Mouse (Mus musculus) limb, embryonic 15.5 days (tissue): ENCODE measurements around the gene Smap1. TPM values are rescaled to one million over a fixed set of nuclear protein-coding genes. Genes with fewer than 3 reads are reported as not detected.

Source experiments
- ATAC-seq: fragments of 200-750 bp; cut with Nextera tagmentation; 2 replicates; pipeline ENCODE4 v1.8.0; 2017; ENCODE audit warnings: low read depth, moderate TSS enrichment; ENCODE audit not compliant: insufficient number of reproducible peaks, low FRiP score, low TSS enrichment
- H3K27ac ChIP-seq: fragments of 300-500 bp; sonication (generic); 2 replicates; pipeline ENCODE4 v1.5.1; 2015; ENCODE audit warnings: moderate library complexity, mild to moderate bottlenecking, inconsistent platforms
- H3K27me3 ChIP-seq: fragments of 300-500 bp; sonication (generic); 2 replicates; pipeline ENCODE4 v1.6.1; 2015; ENCODE audit warnings: inconsistent platforms
- H3K36me3 ChIP-seq: fragments of 300-500 bp; sonication (generic); 2 replicates; pipeline ENCODE4 v1.6.1; 2015; ENCODE audit warnings: inconsistent platforms
- H3K4me1 ChIP-seq: fragments of 300-500 bp; sonication (generic); 2 replicates; pipeline ENCODE4 v1.6.1; 2015; ENCODE audit warnings: inconsistent platforms
- H3K4me2 ChIP-seq: fragments of 300-500 bp; sonication (generic); 2 replicates; pipeline ENCODE4 v1.6.1; 2015; ENCODE audit warnings: mild to moderate bottlenecking, inconsistent platforms
- H3K4me3 ChIP-seq: fragments of 300-500 bp; sonication (generic); 2 replicates; pipeline ENCODE4 v1.5.1; 2015; ENCODE audit warnings: mild to moderate bottlenecking, inconsistent platforms
- H3K9ac ChIP-seq: fragments of 300-500 bp; sonication (generic); 2 replicates; pipeline ENCODE4 v1.6.1; 2015; ENCODE audit warnings: inconsistent platforms
- H3K9me3 ChIP-seq: fragments of 300-500 bp; sonication (generic); 2 replicates; pipeline ENCODE4 v1.6.1; 2016; ENCODE audit warnings: inconsistent platforms
- WGBS: fragments of 180-500 bp; shearing (Covaris S2); methylation state at CpG from one replicate; pipeline ENCODE4 v1.1.7; 2015; 5-methylcytosine and 5-hydroxymethylcytosine counted together
- polyA plus RNA-seq: library from polyadenylated mRNA; unstranded; fragments of >200 nt; fragmentation: Nextera tagmentation; extraction: Ambion mirVana; gene quantifications from 2 replicates; pipeline ENCODE4 v1.2.1, GENCODE M21; 2015

Smap1 gene
- polyA plus RNA-seq, 1 experiment from 2014 or later: 50.1 TPM

GRCm38 (mm10) chr1:23865566-23865965, 56.6 kb downstream of the Smap1 start:
- H3K4me3 ChIP-seq: no peak overlapping the region
- 92% methylated on average over 7 of the region's 7 CpGs for WGBS
- H3K9ac ChIP-seq: no peak overlapping the region
- H3K4me2 ChIP-seq: no peak overlapping the region
- H3K27ac ChIP-seq: no peak overlapping the region
- no peaks in the 10 kb centered on the region for H3K9me3 ChIP-seq
- no peaks in the 10 kb centered on the region for H3K27me3 ChIP-seq
- no peaks in the 10 kb centered on the region for H3K4me1 ChIP-seq
- ATAC-seq: no peak
- H3K36me3 ChIP-seq: peaks cover 8% of the 10 kb centered on the region

- Histone ChIP-seq H3K27ac (no peak overlapping the region), H3K4me3 (no peak overlapping the region), H3K4me2 (no peak overlapping the region), H3K4me1 (no peaks in the 10 kb centered on the region), H3K9me3 (no peaks in the 10 kb centered on the region), H3K9ac (no peak overlapping the region), H3K27me3 (no peaks in the 10 kb centered on the region), H3K36me3 (peaks cover 28% of the 10 kb centered on the region)
- no peak for ATAC-seq
- WGBS: 83% methylated on average over 2 of the region's 2 CpGs
Observed at GRCm38 (mm10) chr1:23860944-23861343, 61.2 kb downstream of the Smap1 start.

GRCm38 (mm10) chr1:23855623-23856022, 66.5 kb downstream of the Smap1 start:
- Histone ChIP-seq H3K27me3 (no peaks in the 10 kb centered on the region), H3K4me1 (no peaks in the 10 kb centered on the region), H3K4me2 (no peak overlapping the region), H3K36me3 (peaks cover 42% of the 10 kb centered on the region), H3K9ac (no peak overlapping the region), H3K4me3 (no peak overlapping the region), H3K27ac (no peak overlapping the region), H3K9me3 (no peaks in the 10 kb centered on the region)
- 68% methylated on average over 3 of the region's 3 CpGs for WGBS
- no peak for ATAC-seq

- 68% methylated on average over 10 of the region's 10 CpGs for WGBS
- no peaks in the 10 kb centered on the region for H3K27me3 ChIP-seq
- no peak overlapping the region for H3K27ac ChIP-seq
- H3K36me3 ChIP-seq: peaks cover 58% of the 10 kb centered on the region
- no peaks in the 10 kb centered on the region for H3K9me3 ChIP-seq
- H3K4me3 ChIP-seq: no peak overlapping the region
- no peak for ATAC-seq
- no peak overlapping the region for H3K9ac ChIP-seq
- H3K4me2 ChIP-seq: no peak overlapping the region
- H3K4me1 ChIP-seq: no peaks in the 10 kb centered on the region
Observed at GRCm38 (mm10) chr1:23846044-23846680, 76.0 kb downstream of the Smap1 start.

- H3K27ac ChIP-seq: no peak overlapping the region
- no peak overlapping the region for H3K4me2 ChIP-seq
- 95% methylated on average over 10 of the region's 10 CpGs for WGBS
- no peaks in the 10 kb centered on the region for H3K4me1 ChIP-seq
- H3K9me3 ChIP-seq: no peaks in the 10 kb centered on the region
- no peaks in the 10 kb centered on the region for H3K27me3 ChIP-seq
- no peak overlapping the region for H3K9ac ChIP-seq
- H3K4me3 ChIP-seq: no peak overlapping the region
- H3K36me3 ChIP-seq: peaks cover 51% of the 10 kb centered on the region
- ATAC-seq: no peak
Observed at GRCm38 (mm10) chr1:23845007-23845406, 77.1 kb downstream of the Smap1 start.

- Histone ChIP-seq H3K27me3 (no peaks in the 10 kb centered on the region), H3K36me3 (peaks cover 47% of the 10 kb centered on the region), H3K27ac (no peak overlapping the region), H3K9ac (no peak overlapping the region), H3K4me2 (no peak overlapping the region), H3K4me3 (no peak overlapping the region), H3K9me3 (no peaks in the 10 kb centered on the region), H3K4me1 (no peaks in the 10 kb centered on the region)
- WGBS: 86% methylated on average over 7 of the region's 7 CpGs
- ATAC-seq: no peak
Observed at GRCm38 (mm10) chr1:23843790-23844189, 78.3 kb downstream of the Smap1 start.

GRCm38 (mm10) chr1:23842629-23843028, 79.5 kb downstream of the Smap1 start:
- H3K36me3 ChIP-seq: peaks cover 39% of the 10 kb centered on the region
- no peaks in the 10 kb centered on the region for H3K4me1 ChIP-seq
- H3K9me3 ChIP-seq: no peaks in the 10 kb centered on the region
- ATAC-seq: no peak
- 59% methylated on average over 3 of the region's 3 CpGs for WGBS
- no peak overlapping the region for H3K4me3 ChIP-seq
- H3K4me2 ChIP-seq: no peak overlapping the region
- H3K27ac ChIP-seq: no peak overlapping the region
- H3K27me3 ChIP-seq: no peaks in the 10 kb centered on the region
- H3K9ac ChIP-seq: no peak overlapping the region

- Histone ChIP-seq H3K27me3 (no peaks in the 10 kb centered on the region), H3K4me2 (no peak overlapping the region), H3K36me3 (peaks cover 30% of the 10 kb centered on the region), H3K4me3 (no peak overlapping the region), H3K4me1 (no peaks in the 10 kb centered on the region), H3K9ac (no peak overlapping the region), H3K27ac (no peak overlapping the region), H3K9me3 (no peaks in the 10 kb centered on the region)
- ATAC-seq: no peak
Observed at GRCm38 (mm10) chr1:23840924-23841323, 81.2 kb downstream of the Smap1 start.

GRCm38 (mm10) chr1:23836630-23837029, 85.5 kb downstream of the Smap1 start:
- no peaks in the 10 kb centered on the region for H3K9me3 ChIP-seq
- H3K4me1 ChIP-seq: no peaks in the 10 kb centered on the region
- H3K9ac ChIP-seq: no peak overlapping the region
- no peak overlapping the region for H3K4me3 ChIP-seq
- H3K36me3 ChIP-seq: no peaks in the 10 kb centered on the region
- no peak for ATAC-seq
- H3K27me3 ChIP-seq: no peaks in the 10 kb centered on the region
- H3K27ac ChIP-seq: no peak overlapping the region
- H3K4me2 ChIP-seq: no peak overlapping the region
- WGBS: 89% methylated on average over 4 of the region's 4 CpGs

- Histone ChIP-seq H3K4me2 (no peak overlapping the region), H3K27ac (no peak overlapping the region), H3K9me3 (no peaks in the 10 kb centered on the region), H3K4me1 (no peaks in the 10 kb centered on the region), H3K27me3 (no peaks in the 10 kb centered on the region), H3K4me3 (no peak overlapping the region), H3K9ac (no peak overlapping the region), H3K36me3 (no peaks in the 10 kb centered on the region)
- ATAC-seq: no peak
- 63% methylated on average over 9 of the region's 9 CpGs for WGBS
Observed at GRCm38 (mm10) chr1:23834819-23835218, 87.3 kb downstream of the Smap1 start.

GRCm38 (mm10) chr1:23834246-23834645, 87.9 kb downstream of the Smap1 start:
- Histone ChIP-seq H3K9me3 (no peaks in the 10 kb centered on the region), H3K4me3 (no peak overlapping the region), H3K9ac (no peak overlapping the region), H3K36me3 (no peaks in the 10 kb centered on the region), H3K27me3 (no peaks in the 10 kb centered on the region), H3K27ac (no peak overlapping the region), H3K4me1 (no peaks in the 10 kb centered on the region), H3K4me2 (no peak overlapping the region)
- no peak for ATAC-seq
- 75% methylated on average over 7 of the region's 7 CpGs for WGBS

- 35% methylated on average over 13 of the region's 13 CpGs for WGBS
- no peak for ATAC-seq
- Histone ChIP-seq H3K9me3 (no peaks in the 10 kb centered on the region), H3K4me2 (no peak overlapping the region), H3K4me3 (no peak overlapping the region), H3K27ac (no peak overlapping the region), H3K27me3 (no peaks in the 10 kb centered on the region), H3K9ac (no peak overlapping the region), H3K4me1 (no peaks in the 10 kb centered on the region), H3K36me3 (no peaks in the 10 kb centered on the region)
Observed at GRCm38 (mm10) chr1:23826887-23827758, 95.0 kb downstream of the Smap1 start.
